In genomic region chr9:49295101-49295500, GRCm38 (mm10) we compare ENCODE assay signal across 21 mouse cellular contexts. TPM values are rescaled to one million over a fixed set of nuclear protein-coding genes. Genes with fewer than 3 reads are reported as not detected.
DNase-seq lines count a peak whose midpoint lies in the region.
"Had no signal": no experiment of that assay in that cellular context is flagged by ENCODE, and none has a peak within 500 bp of the region (broad histone marks: within the 10 kb centered on the region; RNA-seq: fewer than 3 reads in every experiment).

No protein-coding gene starts in this region.

- DNase-seq in cerebellum, postnatal 14 days: peak; percentile 12 to 18
- no peak for DNase-seq in cerebellum, postnatal 25 days
- peak; percentile 33 for DNase-seq in left cerebral cortex, postnatal 4 days
- DNase-seq in left cerebral cortex, postnatal 25 days (ENCODE audit: low spot score in 2 of 2): no peak
- DNase-seq in retina, postnatal 1 day: peak; percentile 72
- no peak for DNase-seq in retina, embryonic 14.5 days (ENCODE audit: low spot score)
- no peak for DNase-seq in right cerebral cortex, adult 18-20 months
- DNase-seq: adrenal gland, adult 2 months; adrenal gland, postnatal 14 days; B cell, adult 2 months; cerebellum, adult 11-12 months; cerebellum, adult 9-10 months; gastrocnemius, postnatal 10 days; gastrocnemius, postnatal 36 days; heart, adult 2 months; heart, postnatal 14 days; heart, postnatal 4 days had no signal

- intact Hi-C loops in left cerebral cortex, postnatal 4 days (cut with DNase I): no loop called here
- intact Hi-C loops in left cerebral cortex, postnatal 25 days (cut with DNase I): no loop called here

RNA-seq across cellular contexts. Expression of gene Gm4894, which starts 44.8 kb away (rescaled TPM):
- total RNA-seq in left cerebral cortex, postnatal 4 days (2021): not detected
- not detected for total RNA-seq in left cerebral cortex, postnatal 25 days (2021)
- total RNA-seq: adrenal gland, adult 2 months; adrenal gland, postnatal 14 days; adrenal gland, postnatal 4 days; CH12.LX; gastrocnemius, adult 18-20 months; gastrocnemius, postnatal 10 days; gastrocnemius, postnatal 36 days; granulocyte monocyte progenitor cell, adult 5-6 weeks; heart, adult 2 months; heart, postnatal 14 days; heart, postnatal 4 days had no signal

RNA-seq across cellular contexts. Expression of gene Drd2, which starts 45.3 kb away (rescaled TPM):
- 1 to 10 TPM; 5.2 to 5.7 TPM for total RNA-seq in left cerebral cortex, postnatal 4 days (2021)
- total RNA-seq in left cerebral cortex, postnatal 25 days (2021): 10 to 100 TPM in 1 of 2 experiments, 1 to 10 TPM in 1; 2.3 to 29.8 TPM
- total RNA-seq: CH12.LX; gastrocnemius, adult 18-20 months; gastrocnemius, postnatal 10 days; gastrocnemius, postnatal 36 days; granulocyte monocyte progenitor cell, adult 5-6 weeks had no signal

Comparison
In these comparisons a context has a peak if more than half of its experiments do, and no peak if none do; other contexts are left out.
1. DNase-seq: peak in cerebellum, postnatal 14 days (2 of 2), left cerebral cortex, postnatal 4 days (single experiment) and retina, postnatal 1 day (single experiment); none in cerebellum, postnatal 25 days (0 of 2), left cerebral cortex, postnatal 25 days (0 of 2), retina, embryonic 14.5 days (single experiment) and right cerebral cortex, adult 18-20 months (single experiment).